Mouse (Mus musculus) natural killer cell, adult 2 months (primary cell): Measurements from ENCODE around the gene Ogg1.
"Not testable (repeated sequence)": the region's sequence is repeated elsewhere in the genome, so short reads cannot be mapped to it uniquely, and the experiment has no call there.

Experiments used
- DNase-seq, 2 experiments: peaks; one replicate each; pipeline ENCODE4 v3.0.0; 2022; ENCODE audit warnings: low spot score in 2 of 2

Gene Ogg1

GRCm38 (mm10) chr6:113331721-113332120 lies 4.9 kb downstream of the Ogg1 start:
- DNase-seq, result no peak

GRCm38 (mm10) chr6:113332734-113333133 lies 6.0 kb downstream of the Ogg1 start:
- DNase-seq, result not testable (repeated sequence)

DNA sequence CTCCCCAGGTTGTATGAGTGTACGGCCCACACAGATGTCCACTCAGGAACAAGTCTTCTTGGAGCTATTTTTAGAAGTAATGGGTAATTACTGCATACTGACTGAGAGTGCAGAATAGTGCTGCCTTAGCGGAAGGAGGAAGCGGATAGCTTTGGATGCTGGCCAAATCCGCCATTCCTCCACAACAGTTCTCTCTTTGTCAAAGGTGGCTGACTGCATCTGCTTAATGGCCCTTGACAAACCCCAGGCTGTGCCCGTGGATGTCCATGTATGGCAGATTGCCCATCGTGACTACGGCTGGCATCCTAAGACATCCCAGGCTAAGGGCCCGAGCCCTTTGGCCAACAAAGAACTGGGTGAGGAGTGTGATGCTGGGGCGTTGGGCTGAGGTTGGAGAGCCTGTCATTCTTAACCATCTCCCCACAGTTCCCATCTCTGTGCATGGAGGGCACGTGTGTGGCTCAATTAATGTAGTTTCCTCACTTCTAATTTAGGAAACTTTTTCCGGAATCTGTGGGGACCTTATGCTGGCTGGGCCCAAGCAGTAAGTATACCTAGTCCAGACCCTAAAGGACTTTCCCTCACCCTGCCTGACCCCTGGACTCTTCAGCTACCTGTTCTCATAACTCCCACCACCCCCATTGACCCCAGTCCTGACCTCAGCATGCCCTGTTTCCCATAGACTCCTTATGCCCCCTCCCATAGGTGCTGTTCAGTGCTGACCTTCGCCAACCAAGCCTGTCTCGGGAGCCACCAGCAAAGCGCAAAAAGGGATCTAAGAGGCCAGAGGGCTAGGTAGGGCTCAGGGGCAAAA lies 6.6 kb downstream of the Ogg1 start:
- no peak for DNase-seq

DNA sequence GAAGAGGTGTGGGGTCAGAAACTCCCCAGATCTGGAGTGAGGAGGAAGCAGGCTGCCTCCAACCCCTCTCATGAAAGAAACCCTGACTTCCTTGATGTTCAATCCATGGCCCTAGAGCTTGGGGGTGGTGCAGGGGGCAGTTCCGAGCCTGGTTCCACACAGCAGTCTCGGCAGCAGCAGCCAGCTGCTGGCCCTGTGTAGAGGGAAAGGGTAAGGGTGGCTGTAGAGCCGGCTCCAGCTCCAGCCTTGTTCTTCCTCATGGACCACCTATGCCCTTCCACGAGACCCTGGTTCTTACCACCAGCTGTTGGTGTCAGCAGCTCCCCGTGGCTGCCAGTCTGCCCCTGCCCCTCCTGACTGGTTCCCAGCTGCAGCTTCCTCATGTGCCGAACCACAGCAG lies 7.4 kb downstream of the Ogg1 start:
- no peak for DNase-seq

- DNase-seq, result no peak
Measured at GRCm38 (mm10) chr6:113336852-113337620, 10.3 kb downstream of the Ogg1 start.

GRCm38 (mm10) chr6:113341574-113341973 lies 14.8 kb downstream of the Ogg1 start:
- no peak for DNase-seq

- no peak for DNase-seq
Measured at GRCm38 (mm10) chr6:113342297-113342696, 15.5 kb downstream of the Ogg1 start.

DNA sequence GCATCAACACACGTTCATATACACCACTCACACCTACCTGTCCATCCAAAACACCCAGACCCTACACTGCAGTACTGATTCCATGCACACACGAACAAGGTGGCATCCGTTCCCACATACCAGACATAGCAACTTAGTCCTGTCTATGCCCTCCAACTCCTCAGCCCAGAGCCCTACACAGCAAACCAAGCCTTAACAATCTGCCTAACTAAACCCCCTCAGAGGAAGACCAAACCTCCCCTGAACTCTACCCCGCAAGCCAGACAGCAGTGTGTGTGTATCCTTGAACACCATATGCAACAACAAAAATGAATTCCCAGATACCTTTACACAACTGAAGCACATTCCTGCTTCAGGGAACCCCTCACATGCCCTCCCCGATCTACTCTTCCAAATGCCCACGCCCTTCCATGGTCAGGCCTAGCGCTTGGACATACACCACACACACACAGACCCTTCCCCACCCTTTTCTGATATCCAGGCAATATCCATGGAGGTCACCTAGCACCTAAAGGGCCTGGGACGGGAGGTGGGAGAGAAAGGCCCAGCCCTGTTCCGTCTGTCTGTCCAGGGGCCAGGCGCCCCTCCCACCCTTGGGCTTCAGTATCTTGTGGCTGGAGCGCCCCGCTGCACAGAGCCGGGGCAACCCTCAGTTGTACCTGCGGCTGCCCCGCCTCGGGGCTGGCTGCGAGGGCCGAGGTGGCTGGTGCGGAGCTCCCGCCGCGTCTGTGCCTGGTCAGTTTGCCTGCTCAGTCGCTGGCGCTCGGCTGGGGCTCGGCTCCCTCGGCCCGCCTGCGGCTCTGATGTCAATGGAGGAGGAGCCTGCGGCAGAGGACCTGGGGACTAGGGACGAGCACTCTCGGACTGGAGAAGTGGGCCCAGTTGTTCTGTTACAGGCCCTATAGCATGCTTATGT lies 16.7 kb downstream of the Ogg1 start, which contains the start of gene Camk1:
Camk1 (minus strand) TSS at position 808 of the 916 bp plus-strand sequence.
- DNase-seq, result peak; percentile 37 to 54

DNA sequence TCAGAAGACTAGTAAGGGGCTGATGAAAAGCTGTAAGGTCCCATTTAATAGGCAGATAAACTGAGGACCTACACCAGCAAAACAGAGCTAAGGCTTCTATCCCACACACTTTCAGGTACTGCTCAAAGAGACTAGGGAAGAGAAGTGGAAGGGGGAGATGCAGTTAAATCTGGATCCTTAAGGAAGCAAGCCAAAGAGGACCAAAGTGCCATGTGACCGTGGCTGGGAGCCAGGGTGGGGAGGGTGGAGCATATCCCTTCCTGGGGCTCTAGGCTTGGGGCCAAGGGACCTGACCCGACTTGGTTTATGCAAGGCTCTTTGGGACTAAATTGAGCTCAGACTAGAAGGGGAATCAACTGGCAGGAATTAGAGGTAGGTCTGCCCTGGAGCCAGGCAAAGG lies 17.5 kb downstream of the Ogg1 start:
- DNase-seq, result no peak

DNA sequence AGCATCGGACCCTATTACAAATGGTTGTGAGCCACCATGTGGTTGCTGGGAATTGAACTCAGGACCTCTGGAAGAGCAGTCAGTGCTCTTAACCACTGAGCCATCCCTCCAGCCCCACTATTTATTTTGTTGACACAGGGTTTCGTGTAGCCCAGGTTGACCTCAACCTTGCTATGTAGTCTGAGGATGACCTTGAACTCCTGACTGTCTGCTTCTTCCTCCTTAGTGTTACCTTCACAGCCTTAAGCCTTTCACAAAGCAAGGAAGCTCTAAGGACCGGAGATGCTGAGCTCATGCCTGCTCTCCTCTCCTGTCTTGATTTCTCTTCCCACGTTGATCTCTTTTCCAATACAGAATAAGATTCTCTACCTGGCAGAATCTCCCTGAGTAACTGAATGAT lies 20.1 kb downstream of the Ogg1 start:
- no peak for DNase-seq

DNA sequence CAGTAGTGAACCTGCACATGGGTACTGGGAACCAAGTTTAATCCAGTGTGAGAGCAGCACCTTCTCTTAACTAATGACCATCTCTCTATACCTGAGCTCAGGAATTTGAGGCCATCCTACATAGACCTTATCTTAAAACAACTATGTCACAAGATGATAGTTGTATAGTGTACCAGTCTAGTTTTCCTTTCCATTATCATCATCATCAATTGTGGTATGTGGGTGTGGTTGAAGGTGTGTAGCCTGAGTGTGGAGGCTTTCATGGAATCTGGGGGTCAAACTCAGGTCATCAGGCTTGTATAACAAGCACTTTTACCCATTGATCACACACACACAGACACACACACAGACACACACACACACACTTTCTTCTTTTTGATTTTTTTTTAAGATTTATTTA lies 23.8 kb downstream of the Ogg1 start:
- DNase-seq, result no peak

- no peak for DNase-seq
Measured at GRCm38 (mm10) chr6:113351161-113351560, 24.4 kb downstream of the Ogg1 start.

DNA sequence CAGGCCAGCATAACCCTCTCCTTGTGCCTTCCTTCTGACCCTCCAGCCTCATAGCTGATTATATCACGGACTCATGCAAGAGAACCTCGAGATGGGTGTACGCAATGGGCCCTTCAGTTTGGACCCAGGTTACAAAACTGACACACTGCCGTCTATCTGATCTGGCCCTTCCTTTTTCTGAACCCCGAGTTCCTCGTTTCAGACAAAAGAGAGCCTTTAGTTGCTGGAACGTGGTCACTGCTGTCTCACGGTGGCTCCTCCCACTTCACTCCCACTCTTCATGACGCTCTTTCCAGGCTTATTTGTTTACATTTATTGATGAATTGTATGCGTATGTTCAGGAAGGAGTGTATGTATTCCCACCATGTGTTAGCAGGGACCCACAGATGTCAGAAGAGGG lies 24.9 kb downstream of the Ogg1 start:
- DNase-seq, result no peak

GRCm38 (mm10) chr6:113352820-113353219 lies 26.0 kb downstream of the Ogg1 start:
- DNase-seq, result no peak

- DNase-seq, result no peak
Measured at GRCm38 (mm10) chr6:113353696-113354095, 26.9 kb downstream of the Ogg1 start.

- DNase-seq, result no peak
Measured at GRCm38 (mm10) chr6:113361476-113361875, 34.7 kb downstream of the Ogg1 start.

- DNase-seq, result no peak
Measured at GRCm38 (mm10) chr6:113362241-113362640, 35.5 kb downstream of the Ogg1 start.

DNA sequence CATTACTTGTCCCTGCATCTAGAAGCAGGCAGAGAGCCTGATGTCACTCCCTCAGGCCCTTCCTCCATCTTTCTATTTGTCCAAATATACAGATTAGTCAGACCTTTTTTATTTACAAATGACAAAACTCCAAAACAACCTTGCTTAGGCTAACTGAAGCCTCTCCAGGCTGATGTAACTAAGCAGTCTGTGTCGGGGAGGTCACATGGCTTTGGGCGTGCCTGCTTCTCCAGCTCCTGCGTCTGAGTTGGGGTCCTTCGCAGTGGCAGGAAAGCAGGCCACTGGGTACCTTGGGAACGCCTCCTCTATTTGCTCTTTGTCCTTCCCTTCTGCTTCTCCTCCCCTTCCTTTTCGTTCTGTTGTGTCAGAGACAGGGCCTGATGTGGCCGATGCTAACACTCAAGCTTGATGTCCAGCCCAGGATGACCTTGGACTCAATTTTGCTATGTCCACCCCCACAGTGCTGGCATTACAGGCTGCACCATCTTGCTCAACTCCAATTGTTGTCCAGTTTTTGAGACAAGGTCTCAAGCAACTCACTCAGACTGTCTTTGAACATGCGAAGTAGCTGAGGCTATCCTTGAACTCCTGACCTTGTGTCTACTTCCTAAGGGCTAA lies 37.9 kb downstream of the Ogg1 start:
- DNase-seq, result no peak

GRCm38 (mm10) chr6:113366639-113367038 lies 39.9 kb downstream of the Ogg1 start:
- DNase-seq, result no peak

DNA sequence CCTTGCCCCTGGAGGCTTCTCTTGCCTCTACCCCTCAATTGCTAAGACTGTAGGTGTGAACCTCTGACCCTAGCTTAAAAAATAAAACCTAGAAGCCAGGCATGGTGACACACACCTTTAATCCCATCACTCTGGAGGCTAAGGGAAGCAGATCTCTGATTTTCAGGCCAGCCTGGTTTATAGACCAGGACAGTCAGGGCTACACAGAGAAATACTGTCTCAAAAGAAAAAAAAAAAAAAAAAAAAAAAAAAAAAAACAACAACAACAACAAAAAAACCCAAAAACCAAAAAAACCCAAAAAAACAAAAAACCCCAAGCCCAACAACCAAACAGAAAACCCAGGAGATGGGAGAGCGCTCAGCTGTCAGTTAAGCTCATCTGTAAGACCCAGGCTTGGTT lies 40.8 kb downstream of the Ogg1 start:
- no peak for DNase-seq

GRCm38 (mm10) chr6:113368124-113368523 lies 41.4 kb downstream of the Ogg1 start:
- no peak for DNase-seq

- DNase-seq, result no peak
Measured at GRCm38 (mm10) chr6:113368577-113368976, 41.8 kb downstream of the Ogg1 start.
